Mouse (Mus musculus): Measurements from ENCODE around the gene Tmed9. TPM values are rescaled to one million over a fixed set of nuclear protein-coding genes. Genes with fewer than 3 reads are reported as not detected.

The Tmed9 gene
- 90.3 and 94.9 TPM in 2 replicates for polyA plus RNA-seq (2012; ENCODE audit: insufficient read depth, insufficient read length, missing spikeins)

DNA sequence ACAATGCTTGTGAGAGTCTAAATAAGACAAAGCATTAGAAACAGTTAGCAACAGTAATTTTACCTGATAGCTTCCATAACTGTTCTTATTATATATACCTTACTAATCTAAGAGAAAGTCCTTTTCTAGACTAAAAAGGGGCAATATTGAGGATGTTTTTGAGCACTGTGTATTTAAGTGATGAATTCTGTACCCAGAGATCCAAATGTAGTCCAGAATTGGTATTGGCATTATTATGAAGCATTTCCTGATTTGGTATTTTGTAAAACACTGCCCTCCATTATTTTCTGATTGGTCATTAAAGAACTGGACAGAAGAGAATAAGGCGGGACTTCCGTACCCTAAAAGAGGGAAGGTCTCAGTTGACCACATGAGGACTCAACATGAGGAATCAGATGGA, at the start of gene Tmed9:
Gene Tmed9, plus strand, starts transcription at position 301 of the 400 bp plus-strand sequence.
- TF ChIP-seq CTCF (IDR thresholded peaks at IDR 0.05; ENCODE audit: low read depth, low read length), result no peak
- TF ChIP-seq POLR2A (IDR thresholded peaks at IDR 0.05; ENCODE audit: borderline replicate concordance, low read depth, low read length), result no peak

DNA sequence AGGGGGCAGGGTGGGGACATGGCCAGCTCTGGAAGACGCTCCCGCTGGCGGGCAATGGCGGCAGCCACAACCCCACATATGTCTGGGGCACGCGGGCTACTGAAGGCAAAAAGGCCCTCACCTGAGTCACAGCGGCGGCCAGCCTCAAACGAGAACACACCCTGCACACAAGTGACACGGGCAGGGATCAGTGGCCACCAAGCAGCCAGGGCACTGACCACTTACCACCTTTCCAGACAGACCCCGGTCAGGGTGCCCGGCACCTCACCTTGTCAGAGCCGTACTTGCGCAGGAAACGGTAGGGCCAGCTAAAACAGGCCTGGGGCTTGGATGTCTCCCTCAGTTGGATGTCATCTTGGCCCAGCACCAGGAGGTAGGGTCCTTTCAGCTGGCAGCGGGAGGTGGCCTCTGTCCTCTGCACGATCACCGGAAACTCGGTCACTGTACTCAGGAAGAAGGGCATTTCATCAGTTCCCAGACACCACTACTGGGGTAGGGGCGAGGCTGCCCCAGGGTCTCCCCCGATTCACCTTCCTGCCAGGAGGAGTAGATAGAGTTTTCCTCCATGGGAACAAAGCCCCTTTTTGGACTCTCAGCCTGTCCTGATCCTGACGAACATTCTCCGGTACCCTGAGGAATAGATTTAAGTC, 49.5 kb upstream of the Tmed9 start:
- TF ChIP-seq POLR2A (IDR thresholded peaks at IDR 0.05; ENCODE audit: borderline replicate concordance, low read depth, low read length) (no peak), CTCF (IDR thresholded peaks at IDR 0.05; ENCODE audit: low read depth, low read length) (no peak)
- H3K4me3 ChIP-seq (ENCODE audit: insufficient read depth, low read length), result no peak overlapping the region
- H3K4me1 ChIP-seq (ENCODE audit: control insufficient read depth, insufficient read depth, low read length), result peaks cover 30% of the 10 kb centered on the region
- no peak overlapping the region for H3K27ac ChIP-seq (ENCODE audit: insufficient read depth, low read depth, low read length)

More for the DNA sequence above, at the start of gene Tmed9:
- Histone ChIP-seq H3K4me3 (ENCODE audit: insufficient read depth, low read length) (no peak within 1 kb of the TSS), H3K27ac (ENCODE audit: insufficient read depth, low read depth, low read length) (no peak within 1 kb of the TSS), H3K4me1 (ENCODE audit: control insufficient read depth, insufficient read depth, low read length) (peaks cover 14% of the 10 kb centered on the region)

DNA sequence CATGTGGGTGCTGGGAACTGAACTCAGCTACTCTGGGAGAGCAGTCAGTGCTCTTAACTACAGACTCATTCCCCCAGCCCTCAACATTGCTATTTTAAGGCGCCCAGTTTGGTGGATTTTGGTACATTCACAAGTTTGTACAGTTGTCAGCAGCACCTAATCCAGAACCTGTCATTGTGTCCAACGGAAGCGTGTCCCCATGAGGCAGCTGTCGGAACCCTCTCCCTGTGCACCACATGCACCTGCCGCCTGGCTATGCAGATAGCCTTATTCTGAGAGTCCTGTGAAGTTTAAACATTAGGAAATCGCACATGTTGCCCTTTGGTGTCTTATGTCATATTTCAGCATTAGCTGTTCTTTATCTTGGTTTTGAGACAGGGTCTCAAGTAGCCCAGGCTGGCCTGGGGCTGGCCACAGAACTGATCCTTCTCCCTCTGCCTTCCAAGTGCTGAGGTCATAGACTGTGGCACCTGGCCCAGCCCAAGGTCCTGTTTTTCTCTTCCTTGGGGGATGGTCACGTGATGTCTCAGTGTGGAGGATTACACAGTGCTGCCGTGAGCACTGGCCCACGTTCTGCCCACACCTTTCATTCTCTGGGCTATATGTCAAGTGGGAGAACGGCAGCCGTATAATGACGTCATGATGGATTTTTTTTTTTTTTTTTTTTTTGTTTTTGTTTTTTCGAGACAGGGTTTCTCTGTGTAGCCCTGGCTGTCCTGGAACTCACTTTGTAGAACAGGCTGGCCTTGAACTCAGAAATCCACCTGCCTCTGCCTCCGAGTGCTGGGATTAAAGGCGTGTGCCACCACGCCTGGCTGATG, 47.6 kb upstream of the Tmed9 start:
- Histone ChIP-seq H3K4me1 (ENCODE audit: control insufficient read depth, insufficient read depth, low read length) (peaks cover 30% of the 10 kb centered on the region), H3K4me3 (ENCODE audit: insufficient read depth, low read length) (no peak overlapping the region), H3K27ac (ENCODE audit: insufficient read depth, low read depth, low read length) (no peak overlapping the region)
- TF ChIP-seq POLR2A (IDR thresholded peaks at IDR 0.05; ENCODE audit: borderline replicate concordance, low read depth, low read length) (no peak), CTCF (IDR thresholded peaks at IDR 0.05; ENCODE audit: low read depth, low read length) (no peak)

DNA sequence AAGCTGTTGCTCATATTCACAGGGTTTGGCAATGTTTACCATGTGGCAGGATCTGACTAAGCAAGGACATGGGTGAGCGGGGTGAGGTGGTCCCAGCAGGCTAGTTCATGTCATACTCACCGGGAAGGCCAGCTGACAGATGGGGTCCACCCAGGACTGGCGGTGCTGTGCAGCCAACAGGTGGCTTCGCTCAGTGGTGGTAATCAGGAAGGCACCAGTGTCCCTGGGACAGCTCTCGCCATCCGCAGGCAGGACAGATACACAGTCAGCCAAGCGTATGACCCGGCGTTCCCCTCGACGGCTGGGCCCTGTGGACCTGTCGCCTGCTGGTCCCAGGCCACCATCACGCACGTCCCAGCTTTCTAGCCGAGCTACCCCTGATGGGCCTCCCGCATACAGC, 46.3 kb upstream of the Tmed9 start:
- Histone ChIP-seq H3K27ac (ENCODE audit: insufficient read depth, low read depth, low read length) (no peak overlapping the region), H3K4me3 (ENCODE audit: insufficient read depth, low read length) (no peak overlapping the region), H3K4me1 (ENCODE audit: control insufficient read depth, insufficient read depth, low read length) (peaks cover 30% of the 10 kb centered on the region)
- TF ChIP-seq CTCF (IDR thresholded peaks at IDR 0.05; ENCODE audit: low read depth, low read length), result no peak
- no peak for TF ChIP-seq POLR2A (IDR thresholded peaks at IDR 0.05; ENCODE audit: borderline replicate concordance, low read depth, low read length)

DNA sequence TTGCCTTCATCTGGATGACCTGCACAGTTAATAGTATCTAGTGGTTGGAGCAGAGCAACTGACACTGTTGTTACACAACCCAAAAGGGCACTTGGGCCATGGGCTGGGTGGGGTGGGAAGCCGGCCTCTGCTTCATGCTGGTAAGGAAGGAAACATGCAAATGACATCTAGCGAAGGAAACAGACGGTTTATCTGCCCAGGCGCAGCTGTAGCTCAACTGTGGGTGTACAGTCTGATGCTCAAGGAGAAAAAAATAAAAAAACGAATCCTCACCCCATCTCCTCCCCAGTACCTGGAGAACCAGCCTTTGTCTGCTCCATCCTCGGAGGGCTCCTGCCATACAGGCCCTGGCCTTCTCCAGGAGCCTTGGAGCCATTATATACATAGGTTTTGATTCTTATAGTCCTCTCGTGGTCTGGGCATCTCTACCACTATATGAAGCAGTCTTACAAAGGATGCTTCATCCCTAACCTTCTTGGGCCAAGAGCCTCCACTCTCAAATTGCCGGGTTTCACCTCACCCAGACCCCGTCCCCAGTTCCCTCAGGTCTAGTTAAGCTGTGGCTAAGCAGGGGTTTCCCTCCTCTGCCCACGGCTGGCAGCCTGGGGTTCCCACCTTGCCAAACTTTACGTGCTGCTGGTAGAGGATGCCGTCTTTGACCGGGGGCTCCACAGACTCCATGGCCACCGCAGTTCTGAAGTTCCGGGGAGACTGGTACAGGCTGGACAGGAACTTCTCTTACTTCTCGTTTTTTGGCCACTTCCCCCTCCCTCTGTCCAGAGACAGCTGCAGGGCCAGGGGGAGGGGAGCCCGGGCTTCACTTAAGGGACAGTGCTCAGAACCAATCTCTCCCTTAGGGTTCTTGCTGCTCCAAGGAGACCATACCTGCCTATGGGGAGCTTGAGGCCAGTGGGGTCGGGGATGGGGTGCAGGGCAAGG, 45.4 kb upstream of the Tmed9 start:
- peaks cover 30% of the 10 kb centered on the region for H3K4me1 ChIP-seq (ENCODE audit: control insufficient read depth, insufficient read depth, low read length)
- TF ChIP-seq CTCF (IDR thresholded peaks at IDR 0.05; ENCODE audit: low read depth, low read length), result no peak
- no peak for TF ChIP-seq POLR2A (IDR thresholded peaks at IDR 0.05; ENCODE audit: borderline replicate concordance, low read depth, low read length)
- peak overlapping the region; percentile 62 for H3K4me3 ChIP-seq (ENCODE audit: insufficient read depth, low read length)
- H3K27ac ChIP-seq (ENCODE audit: insufficient read depth, low read depth, low read length), result peak overlapping the region; percentile 68

DNA sequence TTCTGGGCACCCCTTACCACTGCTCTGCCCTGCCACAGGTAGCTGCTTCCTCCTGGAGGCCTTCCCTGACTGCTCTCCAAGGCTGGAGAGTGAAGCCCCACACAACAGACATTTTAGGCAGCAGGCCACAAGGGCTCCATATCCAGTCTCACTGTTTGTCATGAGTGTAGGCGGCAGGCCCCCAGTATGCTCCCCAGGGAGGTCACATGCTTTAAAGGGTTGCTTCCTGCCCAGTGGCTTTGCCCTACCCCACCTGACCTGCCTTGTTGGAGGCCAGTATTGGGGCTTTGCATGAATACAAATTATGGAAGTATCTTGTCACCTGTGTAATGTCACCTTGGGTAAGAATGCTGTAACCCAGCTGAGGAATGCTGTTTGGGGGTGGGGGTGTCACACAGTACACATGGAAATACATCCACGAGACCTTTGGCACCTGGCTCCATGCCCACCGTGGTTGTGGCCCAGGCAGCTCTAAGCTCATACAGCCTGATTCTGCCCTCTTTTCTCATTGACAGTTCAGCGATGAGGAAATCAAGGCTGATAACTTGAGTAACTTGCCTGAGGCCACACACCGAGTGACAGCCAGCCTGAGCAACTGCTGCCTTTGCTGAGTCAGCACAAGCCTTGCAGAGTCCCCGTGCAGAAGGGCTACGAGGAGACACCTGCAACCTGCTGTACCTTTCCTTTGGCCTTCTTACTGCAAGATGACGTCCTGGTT, 44.2 kb upstream of the Tmed9 start, which contains the start of gene Dok3:
Gene Dok3, minus strand, starts transcription at position 99 of the 718 bp plus-strand sequence.
- Histone ChIP-seq H3K27ac (ENCODE audit: insufficient read depth, low read depth, low read length) (peak within 1 kb of the TSS; percentile 68), H3K4me1 (ENCODE audit: control insufficient read depth, insufficient read depth, low read length) (peaks cover 30% of the 10 kb centered on the region), H3K4me3 (ENCODE audit: insufficient read depth, low read length) (peak within 1 kb of the TSS; percentile 62)
- TF ChIP-seq POLR2A (IDR thresholded peaks at IDR 0.05; ENCODE audit: borderline replicate concordance, low read depth, low read length) (no peak), CTCF (IDR thresholded peaks at IDR 0.05; ENCODE audit: low read depth, low read length) (no peak)

DNA sequence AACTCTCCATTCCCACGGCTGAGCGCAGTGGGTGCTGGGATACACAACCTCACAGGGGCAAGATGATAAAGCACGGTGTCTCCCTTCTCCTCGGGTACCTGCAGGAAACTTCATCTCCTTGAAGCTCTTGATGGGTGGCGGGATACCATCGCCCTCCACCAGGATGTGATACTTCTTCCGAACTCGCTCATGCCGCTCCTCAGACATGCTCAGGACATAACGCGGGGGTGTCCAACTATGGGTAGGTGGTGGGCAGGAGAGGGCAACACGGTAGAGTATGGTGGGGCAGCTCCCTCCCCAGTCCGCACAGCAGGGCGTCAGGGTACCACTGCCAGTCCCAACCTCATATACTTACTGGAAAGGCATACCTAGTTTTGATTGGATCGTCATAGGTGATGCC, 38.3 kb upstream of the Tmed9 start:
- Histone ChIP-seq H3K27ac (ENCODE audit: insufficient read depth, low read depth, low read length) (no peak overlapping the region), H3K4me1 (ENCODE audit: control insufficient read depth, insufficient read depth, low read length) (peaks cover 10% of the 10 kb centered on the region), H3K4me3 (ENCODE audit: insufficient read depth, low read length) (peak overlapping the region; percentile 96)
- no peak for TF ChIP-seq CTCF (IDR thresholded peaks at IDR 0.05; ENCODE audit: low read depth, low read length)
- TF ChIP-seq POLR2A (IDR thresholded peaks at IDR 0.05; ENCODE audit: borderline replicate concordance, low read depth, low read length), result no peak

DNA sequence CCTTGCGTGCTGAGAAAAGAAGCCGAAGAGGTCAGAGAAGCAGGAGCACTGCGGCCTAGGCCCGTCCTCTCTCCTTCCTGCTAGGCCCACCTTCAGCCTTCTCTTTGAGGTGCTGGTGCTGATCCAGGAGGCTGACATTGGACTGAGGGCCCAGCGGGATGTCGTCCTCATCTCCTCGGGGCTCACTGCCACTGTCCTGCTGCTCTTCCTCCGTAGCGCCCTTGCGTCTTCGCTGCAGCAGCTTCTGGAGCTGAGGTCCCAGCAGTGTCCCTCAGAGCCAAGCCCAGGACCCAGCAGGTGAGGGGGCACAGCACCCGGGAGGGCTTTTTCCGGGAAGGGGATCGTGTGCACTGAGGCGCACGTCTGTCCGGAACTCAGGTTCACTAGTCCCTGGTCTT, 37.7 kb upstream of the Tmed9 start:
- Histone ChIP-seq H3K4me1 (ENCODE audit: control insufficient read depth, insufficient read depth, low read length) (peaks cover 8% of the 10 kb centered on the region; the same call in 1 of the 2 replicates), H3K27ac (ENCODE audit: insufficient read depth, low read depth, low read length) (no peak overlapping the region; the same call in 1 of the 2 replicates), H3K4me3 (ENCODE audit: insufficient read depth, low read length) (peak overlapping the region; percentile 96)
- TF ChIP-seq CTCF (IDR thresholded peaks at IDR 0.05; ENCODE audit: low read depth, low read length), result no peak
- TF ChIP-seq POLR2A (IDR thresholded peaks at IDR 0.05; ENCODE audit: borderline replicate concordance, low read depth, low read length), result no peak

Measured in bone marrow macrophage, adult 2 months (primary cell).